Mouse (Mus musculus): Measurements from ENCODE around the gene Cplx2. TPM values are rescaled to one million over a fixed set of nuclear protein-coding genes. Genes with fewer than 3 reads are reported as not detected.

Cplx2 gene
- polyA plus RNA-seq, 2 experiments: 5.5 to 10.9 TPM

- no peak for ATAC-seq (ENCODE audit: low FRiP score, low read depth)
- Histone ChIP-seq H3K4me2 (replicated peaks; ENCODE audit: low read depth, low read length, severe bottlenecking) (peak overlapping the region; percentile 21), H3K9me3 (ENCODE audit: control insufficient read depth, low read length) (no peaks in the 10 kb centered on the region), H3K36me3 (ENCODE audit: control insufficient read depth, insufficient read depth, low read length) (no peaks in the 10 kb centered on the region), H3K27me3 (ENCODE audit: control insufficient read depth, insufficient read depth, low read length) (no peaks in the 10 kb centered on the region), H3K9ac (ENCODE audit: low read depth, low read length, severe bottlenecking) (no peak overlapping the region), H3K4me3 (replicated peaks; ENCODE audit: low read length) (no peak overlapping the region), H3K27ac (replicated peaks; ENCODE audit: low read depth, low read length) (peak overlapping the region; percentile 61), H3K4me1 (ENCODE audit: control insufficient read depth, insufficient read depth, low read length) (peaks cover 22% of the 10 kb centered on the region)
- WGBS: 29% methylated on average over 17 of the region's 17 CpGs
- no peak for TF ChIP-seq POLR2A (IDR thresholded peaks at IDR 0.05; ENCODE audit: borderline replicate concordance, extremely low read depth, insufficient read depth, insufficient read length)
- peak; percentile 58 for DNase-seq (ENCODE audit: low spot score)
Observed at GRCm38 (mm10) chr13:54403224-54404070, 32.3 kb downstream of the Cplx2 start.

- DNase-seq (ENCODE audit: low spot score): no peak
Observed at GRCm38 (mm10) chr13:54404205-54404604, 33.1 kb downstream of the Cplx2 start.

GRCm38 (mm10) chr13:54405805-54406204, 34.7 kb downstream of the Cplx2 start:
- no peak for TF ChIP-seq POLR2A (IDR thresholded peaks at IDR 0.05; ENCODE audit: borderline replicate concordance, extremely low read depth, insufficient read depth, insufficient read length)
- Histone ChIP-seq H3K4me2 (replicated peaks; ENCODE audit: low read depth, low read length, severe bottlenecking) (no peak overlapping the region), H3K4me3 (replicated peaks; ENCODE audit: low read length) (no peak overlapping the region), H3K4me1 (ENCODE audit: control insufficient read depth, insufficient read depth, low read length) (peaks cover 22% of the 10 kb centered on the region), H3K27me3 (ENCODE audit: control insufficient read depth, insufficient read depth, low read length) (no peaks in the 10 kb centered on the region), H3K36me3 (ENCODE audit: control insufficient read depth, insufficient read depth, low read length) (no peaks in the 10 kb centered on the region), H3K9me3 (ENCODE audit: control insufficient read depth, low read length) (no peaks in the 10 kb centered on the region), H3K9ac (ENCODE audit: low read depth, low read length, severe bottlenecking) (no peak overlapping the region), H3K27ac (replicated peaks; ENCODE audit: low read depth, low read length) (no peak overlapping the region)
- DNase-seq (ENCODE audit: low spot score) (no peak), ATAC-seq (ENCODE audit: low FRiP score, low read depth) (no peak)
- WGBS: 80% methylated on average over 2 of the region's 2 CpGs

More at GRCm38 (mm10) chr13:54404205-54404604, 33.1 kb downstream of the Cplx2 start:
- H3K9me3 ChIP-seq (ENCODE audit: control insufficient read depth, low read length): no peaks in the 10 kb centered on the region
- H3K4me3 ChIP-seq (replicated peaks; ENCODE audit: low read length): no peak overlapping the region
- H3K27me3 ChIP-seq (ENCODE audit: control insufficient read depth, insufficient read depth, low read length): no peaks in the 10 kb centered on the region
- no peak overlapping the region for H3K4me2 ChIP-seq (replicated peaks; ENCODE audit: low read depth, low read length, severe bottlenecking)
- TF ChIP-seq POLR2A (IDR thresholded peaks at IDR 0.05; ENCODE audit: borderline replicate concordance, extremely low read depth, insufficient read depth, insufficient read length): no peak
- 0 out of 2 replicates have a peak overlapping the region, but pooled peaks have one; percentile 61 for H3K27ac ChIP-seq (replicated peaks; ENCODE audit: low read depth, low read length)
- H3K4me1 ChIP-seq (ENCODE audit: control insufficient read depth, insufficient read depth, low read length): peaks cover 22% of the 10 kb centered on the region
- no peak overlapping the region for H3K9ac ChIP-seq (ENCODE audit: low read depth, low read length, severe bottlenecking)
- ATAC-seq (ENCODE audit: low FRiP score, low read depth): no peak
- H3K36me3 ChIP-seq (ENCODE audit: control insufficient read depth, insufficient read depth, low read length): no peaks in the 10 kb centered on the region
- 45% methylated on average over 3 of the region's 3 CpGs for WGBS

GRCm38 (mm10) chr13:54411656-54412055, 40.5 kb downstream of the Cplx2 start:
- Histone ChIP-seq H3K27ac (replicated peaks; ENCODE audit: low read depth, low read length) (no peak overlapping the region), H3K4me3 (replicated peaks; ENCODE audit: low read length) (no peak overlapping the region), H3K9ac (ENCODE audit: low read depth, low read length, severe bottlenecking) (no peak overlapping the region), H3K9me3 (ENCODE audit: control insufficient read depth, low read length) (no peaks in the 10 kb centered on the region), H3K36me3 (ENCODE audit: control insufficient read depth, insufficient read depth, low read length) (no peaks in the 10 kb centered on the region), H3K4me2 (replicated peaks; ENCODE audit: low read depth, low read length, severe bottlenecking) (no peak overlapping the region), H3K4me1 (ENCODE audit: control insufficient read depth, insufficient read depth, low read length) (0 out of 2 replicates have a peak, but pooled peaks cover 3% of the 10 kb centered on the region), H3K27me3 (ENCODE audit: control insufficient read depth, insufficient read depth, low read length) (no peaks in the 10 kb centered on the region)
- ATAC-seq (ENCODE audit: low FRiP score, low read depth) (no peak), DNase-seq (ENCODE audit: low spot score) (no peak)
- 84% methylated on average over 3 of the region's 3 CpGs for WGBS
- TF ChIP-seq POLR2A (IDR thresholded peaks at IDR 0.05; ENCODE audit: borderline replicate concordance, extremely low read depth, insufficient read depth, insufficient read length): no peak

GRCm38 (mm10) chr13:54412236-54412635, 41.1 kb downstream of the Cplx2 start:
- Histone ChIP-seq H3K9me3 (ENCODE audit: control insufficient read depth, low read length) (no peaks in the 10 kb centered on the region), H3K27ac (replicated peaks; ENCODE audit: low read depth, low read length) (no peak overlapping the region), H3K4me3 (replicated peaks; ENCODE audit: low read length) (no peak overlapping the region), H3K27me3 (ENCODE audit: control insufficient read depth, insufficient read depth, low read length) (no peaks in the 10 kb centered on the region), H3K9ac (ENCODE audit: low read depth, low read length, severe bottlenecking) (no peak overlapping the region), H3K4me2 (replicated peaks; ENCODE audit: low read depth, low read length, severe bottlenecking) (no peak overlapping the region), H3K36me3 (ENCODE audit: control insufficient read depth, insufficient read depth, low read length) (no peaks in the 10 kb centered on the region), H3K4me1 (ENCODE audit: control insufficient read depth, insufficient read depth, low read length) (0 out of 2 replicates have a peak, but pooled peaks cover 3% of the 10 kb centered on the region)
- DNase-seq (ENCODE audit: low spot score) (no peak), ATAC-seq (ENCODE audit: low FRiP score, low read depth) (no peak)
- 13% methylated on average over 7 of the region's 7 CpGs for WGBS
- TF ChIP-seq POLR2A (IDR thresholded peaks at IDR 0.05; ENCODE audit: borderline replicate concordance, extremely low read depth, insufficient read depth, insufficient read length): no peak

All from limb, embryonic 14.5 days (tissue).